Comparison of ENCODE assay signal across 12 mouse cellular contexts in the genomic region with DNA sequence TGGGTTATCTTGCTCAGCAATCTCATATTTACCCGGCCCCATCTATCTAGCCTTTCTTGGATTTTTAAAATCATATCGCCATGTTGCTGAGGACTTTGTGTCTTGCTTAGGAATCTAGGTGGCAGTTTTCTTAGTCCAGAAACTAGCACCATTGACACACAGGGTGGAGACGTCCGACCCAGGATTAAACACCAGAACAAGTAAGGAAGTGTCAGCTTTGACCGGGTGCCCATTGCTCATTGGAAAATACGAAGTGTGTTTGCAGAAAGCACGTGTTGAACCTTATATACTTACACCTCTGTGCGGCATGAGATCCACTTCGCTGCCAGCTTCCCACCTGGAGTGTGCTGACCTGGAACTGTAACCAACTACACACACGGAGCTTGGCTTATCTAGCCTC.
"Had no signal": no experiment of that assay in that cellular context is flagged by ENCODE, and none has a peak within 500 bp of the region (broad histone marks: within the 10 kb centered on the region; RNA-seq: fewer than 3 reads in every experiment).

No protein-coding gene starts in this region.

- H3K4me3 ChIP-seq: limb, embryonic 13.5 days; midbrain, embryonic 12.5 days; neural tube, embryonic 13.5 days had no signal

- H3K4me1 ChIP-seq: neural tube, embryonic 13.5 days had no signal

- H3K27me3 ChIP-seq: limb, embryonic 13.5 days; midbrain, embryonic 12.5 days; neural tube, embryonic 13.5 days had no signal

- H3K4me2 ChIP-seq: limb, embryonic 13.5 days; midbrain, embryonic 12.5 days; neural tube, embryonic 13.5 days had no signal

- H3K27ac ChIP-seq: limb, embryonic 13.5 days; liver, embryonic 14.5 days; midbrain, embryonic 12.5 days; neural tube, embryonic 13.5 days had no signal

- H3K9me3 ChIP-seq: limb, embryonic 13.5 days; midbrain, embryonic 12.5 days; neural tube, embryonic 13.5 days had no signal

- H3K9ac ChIP-seq: limb, embryonic 13.5 days; liver, embryonic 14.5 days; midbrain, embryonic 12.5 days; neural tube, embryonic 13.5 days had no signal

- ATAC-seq: midbrain, embryonic 16.5 days had no signal

- DNase-seq: left cerebral cortex, postnatal 4 days; lung, adult 18-20 months; retina, postnatal 1 day; right cerebral cortex, postnatal 4 days; spleen, adult 18-20 months; thymus, adult 2 months; thymus, postnatal 25 days had no signal

- H3K36me3 ChIP-seq: limb, embryonic 13.5 days; midbrain, embryonic 12.5 days; neural tube, embryonic 13.5 days had no signal
